Mouse (Mus musculus): ENCODE data around the gene Bicc1. TPM values are rescaled to one million over a fixed set of nuclear protein-coding genes. Genes with fewer than 3 reads are reported as not detected.
"Not testable (repeated sequence)": the region's sequence is repeated elsewhere in the genome, so short reads cannot be mapped to it uniquely, and the experiment has no call there.

Gene Bicc1
- polyA plus RNA-seq, 1 experiment from 2014 or later, result 19.2 TPM

DNA sequence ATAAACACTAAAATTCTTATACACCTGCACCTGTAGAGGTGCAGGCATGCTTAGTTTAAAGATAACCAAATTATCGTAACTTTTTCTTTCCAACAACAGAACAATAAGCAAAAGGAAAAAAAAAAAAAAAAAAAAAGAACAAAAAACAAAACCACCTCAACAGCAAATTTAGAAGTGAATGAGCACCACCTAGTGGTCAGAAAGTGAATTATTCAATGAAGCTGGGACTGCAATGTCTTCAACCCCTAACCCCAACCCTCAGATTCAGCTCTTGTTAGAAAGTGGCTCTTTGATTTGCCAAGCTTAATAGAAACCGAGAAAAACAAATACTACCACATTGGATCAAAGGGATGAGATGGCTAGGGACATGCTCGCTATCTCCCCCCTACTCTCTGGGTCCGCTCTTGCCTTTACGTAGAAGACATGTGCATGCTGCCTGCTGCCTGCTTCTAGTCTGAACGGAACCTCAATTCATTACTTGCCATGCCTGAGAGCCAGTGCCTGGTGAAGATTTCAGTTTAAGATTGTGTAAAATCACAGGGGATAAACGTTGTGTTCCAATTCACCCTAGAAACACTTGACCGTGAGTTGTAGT lies 195.8 kb downstream of the Bicc1 start:
- Histone ChIP-seq H3K4me3 (no peak overlapping the region), H3K9ac (no peak overlapping the region), H3K4me2 (no peak overlapping the region), H3K9me3 (replicated peaks) (no peaks in the 10 kb centered on the region), H3K27me3 (no peaks in the 10 kb centered on the region), H3K27ac (no peak overlapping the region), H3K4me1 (replicated peaks) (peaks cover 2% of the 10 kb centered on the region), H3K36me3 (no peaks in the 10 kb centered on the region)
- no peak for ATAC-seq (replicated peaks; ENCODE audit: insufficient number of reproducible peaks, insufficient read depth, low FRiP score, low read depth)
- 51% methylated on average over 8 of the region's 8 CpGs for WGBS

DNA sequence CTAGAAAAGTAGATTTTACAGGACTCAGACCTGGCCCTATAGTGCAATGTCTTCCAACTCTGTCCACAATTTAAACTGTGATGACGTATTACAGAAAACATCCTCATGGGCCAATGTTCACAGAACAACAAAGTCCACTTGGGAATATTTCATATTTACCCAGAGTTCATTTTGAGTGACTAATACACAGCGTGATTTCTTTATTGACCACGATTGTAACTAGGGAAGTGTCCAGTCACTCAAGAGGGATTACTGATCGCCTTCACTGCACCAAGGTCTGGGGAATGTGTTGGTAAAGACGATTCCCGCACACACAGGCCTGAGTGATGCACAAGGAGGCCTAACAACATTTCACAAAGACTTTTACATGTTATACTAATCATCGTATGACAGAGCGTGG lies 197.9 kb downstream of the Bicc1 start:
- no peak overlapping the region for H3K9ac ChIP-seq
- no peak for ATAC-seq (replicated peaks; ENCODE audit: insufficient number of reproducible peaks, insufficient read depth, low FRiP score, low read depth)
- H3K4me1 ChIP-seq (replicated peaks), result no peaks in the 10 kb centered on the region
- H3K27me3 ChIP-seq, result no peaks in the 10 kb centered on the region
- no peaks in the 10 kb centered on the region for H3K9me3 ChIP-seq (replicated peaks)
- H3K36me3 ChIP-seq, result no peaks in the 10 kb centered on the region
- H3K4me2 ChIP-seq, result no peak overlapping the region
- no peak overlapping the region for H3K4me3 ChIP-seq
- H3K27ac ChIP-seq, result no peak overlapping the region
- 83% methylated on average over 8 of the region's 8 CpGs for WGBS

DNA sequence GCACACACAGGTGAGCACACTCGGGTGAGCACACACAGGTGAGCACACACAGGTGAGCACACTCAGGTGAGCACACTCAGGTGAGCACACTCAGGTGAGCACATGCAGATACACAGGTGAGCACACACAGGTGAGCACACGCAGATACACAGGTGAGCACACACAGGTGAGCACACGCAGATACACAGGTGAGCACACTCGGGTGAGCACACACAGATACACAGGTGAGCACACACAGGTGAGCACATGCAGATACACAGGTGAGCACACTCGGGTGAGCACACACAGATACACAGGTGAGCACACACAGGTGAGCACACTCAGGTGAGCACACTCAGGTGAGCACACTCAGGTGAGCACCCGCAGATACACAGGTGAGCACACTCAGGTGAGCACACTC lies 199.1 kb downstream of the Bicc1 start:
- H3K4me3 ChIP-seq, result not testable (repeated sequence)

DNA sequence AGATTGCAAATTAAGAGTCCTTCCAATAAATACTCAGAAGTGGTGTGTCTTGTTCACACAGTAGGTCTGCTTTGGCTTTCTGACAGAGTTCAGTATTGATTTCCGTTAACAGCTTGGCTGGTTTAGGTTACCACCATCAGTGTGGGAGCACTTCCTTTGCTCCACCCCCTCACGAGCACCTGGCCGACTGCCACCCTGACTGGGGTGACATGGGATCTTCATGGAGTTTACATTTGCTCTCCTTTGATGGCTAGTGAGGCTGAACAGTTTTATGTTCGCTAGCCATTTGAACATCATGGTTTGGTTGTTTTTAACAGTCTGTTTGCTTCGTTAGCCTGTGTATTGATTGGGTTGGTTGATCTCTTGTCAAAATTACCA lies 206.7 kb downstream of the Bicc1 start:
- Histone ChIP-seq H3K4me1 (replicated peaks) (0 out of 2 replicates have a peak, but pooled peaks cover 4% of the 10 kb centered on the region), H3K27me3 (no peaks in the 10 kb centered on the region), H3K9ac (no peak overlapping the region), H3K9me3 (replicated peaks) (no peaks in the 10 kb centered on the region), H3K4me2 (no peak overlapping the region), H3K36me3 (peaks cover 7% of the 10 kb centered on the region), H3K27ac (no peak overlapping the region), H3K4me3 (no peak overlapping the region)
- 75% methylated on average over 5 of the region's 5 CpGs for WGBS
- no peak for ATAC-seq (replicated peaks; ENCODE audit: insufficient number of reproducible peaks, insufficient read depth, low FRiP score, low read depth)

More for the DNA sequence above, 199.1 kb downstream of the Bicc1 start:
- not testable (repeated sequence) for H3K4me1 ChIP-seq (replicated peaks); H3K4me2 ChIP-seq; H3K27me3 ChIP-seq; H3K9me3 ChIP-seq (replicated peaks); H3K27ac ChIP-seq; H3K9ac ChIP-seq; ATAC-seq (replicated peaks; ENCODE audit: insufficient number of reproducible peaks, insufficient read depth, low FRiP score, low read depth); H3K36me3 ChIP-seq
- 88% methylated on average over 6 of the region's 6 CpGs for WGBS

DNA sequence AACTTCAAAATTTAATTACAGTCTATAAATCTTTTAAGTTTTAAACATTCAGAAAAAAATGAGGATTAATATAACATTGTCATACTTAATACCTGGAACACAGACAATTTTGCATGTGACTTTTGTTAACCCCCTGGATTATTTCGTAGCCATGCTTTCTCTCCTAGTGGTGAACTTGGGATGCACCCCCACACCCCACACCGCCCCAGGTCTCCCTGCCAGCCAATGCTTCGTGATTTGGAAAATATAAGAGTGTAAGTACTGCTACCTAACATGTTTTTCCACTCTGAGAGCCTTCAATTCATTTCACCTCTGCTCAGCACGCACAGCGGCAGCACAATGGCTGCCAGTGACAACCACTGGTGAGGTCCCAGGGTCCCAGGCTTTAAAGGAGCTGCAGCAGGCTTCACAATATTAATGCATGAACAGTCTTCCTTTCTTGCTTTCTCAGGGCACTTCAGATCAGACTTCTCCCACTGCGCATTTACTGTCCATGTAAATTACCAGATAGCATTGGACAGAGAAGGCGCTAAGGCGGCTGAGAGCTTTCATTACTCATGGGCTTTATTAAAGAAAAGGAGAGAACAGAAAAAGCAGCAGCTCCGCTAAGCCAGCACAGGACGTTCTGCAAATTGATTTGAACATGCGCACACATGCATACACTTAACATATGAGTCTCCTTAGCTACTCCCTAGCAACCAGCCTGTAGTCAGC lies 207.3 kb downstream of the Bicc1 start:
- H3K4me2 ChIP-seq, result no peak overlapping the region
- H3K27ac ChIP-seq, result no peak overlapping the region
- WGBS, result 77% methylated on average over 11 of the region's 11 CpGs
- no peak overlapping the region for H3K4me3 ChIP-seq
- no peak for ATAC-seq (replicated peaks; ENCODE audit: insufficient number of reproducible peaks, insufficient read depth, low FRiP score, low read depth)
- no peaks in the 10 kb centered on the region for H3K27me3 ChIP-seq
- H3K36me3 ChIP-seq, result peaks cover 9% of the 10 kb centered on the region
- 0 out of 2 replicates have a peak, but pooled peaks cover 4% of the 10 kb centered on the region for H3K4me1 ChIP-seq (replicated peaks)
- H3K9me3 ChIP-seq (replicated peaks), result no peaks in the 10 kb centered on the region
- no peak overlapping the region for H3K9ac ChIP-seq

DNA sequence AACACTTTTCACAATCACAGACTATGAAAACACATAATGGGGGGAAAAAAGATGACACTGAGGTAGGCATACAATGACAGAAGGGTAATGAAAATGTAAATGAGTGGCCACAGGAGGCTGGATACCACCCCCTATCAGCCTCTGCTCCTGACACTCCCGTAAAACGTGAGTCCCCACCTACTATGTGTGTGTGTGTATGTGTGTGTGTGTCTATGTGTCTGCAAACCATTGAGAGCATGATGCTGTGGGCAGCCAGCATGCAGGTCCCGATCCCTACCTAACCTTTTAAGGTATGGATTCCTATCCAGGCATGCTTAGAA lies 209.4 kb downstream of the Bicc1 start:
- H3K4me2 ChIP-seq, result no peak overlapping the region
- H3K9me3 ChIP-seq (replicated peaks), result no peaks in the 10 kb centered on the region
- ATAC-seq (replicated peaks; ENCODE audit: insufficient number of reproducible peaks, insufficient read depth, low FRiP score, low read depth), result no peak
- H3K9ac ChIP-seq, result no peak overlapping the region
- H3K36me3 ChIP-seq, result 0 out of 2 replicates have a peak, but pooled peaks cover 5% of the 10 kb centered on the region
- H3K27me3 ChIP-seq, result no peaks in the 10 kb centered on the region
- no peak overlapping the region for H3K4me3 ChIP-seq
- WGBS, result 57% methylated on average over 3 of the region's 3 CpGs
- 0 out of 2 replicates have a peak, but pooled peaks cover 4% of the 10 kb centered on the region for H3K4me1 ChIP-seq (replicated peaks)
- no peak overlapping the region for H3K27ac ChIP-seq

DNA sequence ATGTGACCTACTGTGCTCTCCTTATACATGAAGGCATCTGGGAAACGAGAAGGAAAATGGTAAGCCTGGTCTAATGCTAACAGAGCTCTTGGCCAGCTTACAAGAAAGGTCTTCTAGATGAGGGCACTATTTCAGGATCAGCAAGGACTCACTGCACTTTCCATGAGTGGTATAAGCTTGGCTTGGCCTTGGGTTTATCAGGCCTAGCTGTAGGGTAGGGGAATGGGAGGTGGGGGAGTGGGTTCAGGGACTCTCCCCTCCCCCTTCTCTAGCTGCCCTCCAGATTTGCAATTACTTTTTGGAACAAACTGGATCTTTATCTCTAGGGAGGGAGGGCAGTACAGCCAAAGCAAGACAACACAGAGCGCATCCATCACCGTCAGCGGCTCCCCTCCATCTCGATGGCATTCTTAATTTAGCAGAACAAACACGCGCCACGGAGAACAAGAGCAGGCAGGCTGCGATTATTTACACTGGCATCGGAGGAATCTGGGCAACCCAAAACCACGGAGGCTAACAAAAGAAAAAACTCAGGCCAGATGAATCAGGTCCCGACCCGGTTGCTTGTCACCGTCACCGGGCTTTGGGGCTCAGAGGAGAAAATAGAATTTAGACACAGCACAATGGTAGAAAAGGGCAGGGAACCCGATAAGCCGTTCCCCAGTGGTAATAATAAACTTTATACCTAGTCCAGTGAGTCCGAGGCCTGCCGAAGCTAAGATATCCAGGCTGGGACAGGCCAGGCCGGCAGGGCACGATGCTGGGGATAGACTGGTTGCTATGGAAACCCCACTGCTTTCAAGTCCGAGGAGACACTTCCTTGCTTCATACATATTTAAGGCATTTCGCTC lies 210.0 kb downstream of the Bicc1 start:
- no peak overlapping the region for H3K27ac ChIP-seq
- 0 out of 2 replicates have a peak, but pooled peaks cover 4% of the 10 kb centered on the region for H3K4me1 ChIP-seq (replicated peaks)
- no peak overlapping the region for H3K9ac ChIP-seq
- peak; percentile 54; the same call in 1 of the 2 replicates for ATAC-seq (replicated peaks; ENCODE audit: insufficient number of reproducible peaks, insufficient read depth, low FRiP score, low read depth)
- no peaks in the 10 kb centered on the region for H3K9me3 ChIP-seq (replicated peaks)
- WGBS, result 31% methylated on average over 23 of the region's 23 CpGs
- no peaks in the 10 kb centered on the region for H3K27me3 ChIP-seq
- 0 out of 2 replicates have a peak, but pooled peaks cover 8% of the 10 kb centered on the region for H3K36me3 ChIP-seq
- H3K4me3 ChIP-seq, result no peak overlapping the region
- H3K4me2 ChIP-seq, result no peak overlapping the region

DNA sequence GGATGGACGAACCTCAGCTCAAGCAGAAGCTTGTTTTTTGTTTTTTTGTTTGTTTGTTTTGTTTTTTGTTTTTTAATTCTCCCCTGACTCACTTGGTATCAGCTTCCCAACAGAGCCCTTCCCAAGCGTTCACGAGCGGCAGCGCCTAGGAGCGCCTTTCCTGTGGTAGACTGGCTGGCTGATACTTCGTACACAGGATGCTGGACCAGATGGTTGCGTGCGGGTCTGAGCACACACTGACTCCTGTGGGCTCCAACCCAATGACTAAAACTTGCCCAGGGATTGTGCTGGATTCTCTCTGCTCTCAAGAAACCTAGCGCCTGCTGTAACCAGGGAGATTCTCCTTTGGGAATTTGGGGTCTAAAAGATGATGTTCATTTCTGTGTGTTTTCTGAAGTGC lies 211.2 kb downstream of the Bicc1 start:
- 0 out of 2 replicates have a peak, but pooled peaks cover 4% of the 10 kb centered on the region for H3K4me1 ChIP-seq (replicated peaks)
- ATAC-seq (replicated peaks; ENCODE audit: insufficient number of reproducible peaks, insufficient read depth, low FRiP score, low read depth), result no peak
- peaks cover 14% of the 10 kb centered on the region; the same call in 1 of the 2 replicates for H3K36me3 ChIP-seq
- no peaks in the 10 kb centered on the region for H3K27me3 ChIP-seq
- no peak overlapping the region for H3K4me2 ChIP-seq
- H3K9ac ChIP-seq, result no peak overlapping the region
- H3K9me3 ChIP-seq (replicated peaks), result no peaks in the 10 kb centered on the region
- WGBS, result 90% methylated on average over 10 of the region's 10 CpGs
- no peak overlapping the region for H3K4me3 ChIP-seq
- H3K27ac ChIP-seq, result no peak overlapping the region

DNA sequence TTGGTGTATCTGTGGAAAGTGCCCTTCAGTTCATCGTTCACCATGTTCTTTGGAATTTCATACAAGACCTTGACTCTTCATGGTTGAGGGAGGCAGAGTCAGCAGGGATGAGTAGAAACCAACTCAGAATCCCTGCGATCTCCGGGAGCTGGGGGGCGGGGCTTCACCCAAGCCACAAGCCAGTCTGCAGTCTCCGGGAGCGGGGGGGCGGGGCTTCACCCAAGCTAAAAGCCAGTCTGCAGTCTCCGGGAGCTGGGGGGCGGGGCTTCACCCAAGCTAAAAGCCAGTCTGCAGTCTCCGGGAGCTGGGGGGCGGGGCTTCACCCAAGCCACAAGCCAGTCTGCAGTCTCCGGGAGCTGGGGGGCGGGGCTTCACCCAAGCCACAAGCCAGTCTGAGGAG lies 213.4 kb downstream of the Bicc1 start:
- H3K4me1 ChIP-seq (replicated peaks), result peaks cover 13% of the 10 kb centered on the region; the same call in 1 of the 2 replicates
- 90% methylated on average over 13 of the region's 13 CpGs for WGBS
- H3K9ac ChIP-seq; H3K27ac ChIP-seq; ATAC-seq (replicated peaks; ENCODE audit: insufficient number of reproducible peaks, insufficient read depth, low FRiP score, low read depth); H3K9me3 ChIP-seq (replicated peaks); H3K4me3 ChIP-seq; H3K4me2 ChIP-seq; H3K27me3 ChIP-seq: not testable (repeated sequence)
- peaks cover 14% of the 10 kb centered on the region; the same call in 1 of the 2 replicates for H3K36me3 ChIP-seq

DNA sequence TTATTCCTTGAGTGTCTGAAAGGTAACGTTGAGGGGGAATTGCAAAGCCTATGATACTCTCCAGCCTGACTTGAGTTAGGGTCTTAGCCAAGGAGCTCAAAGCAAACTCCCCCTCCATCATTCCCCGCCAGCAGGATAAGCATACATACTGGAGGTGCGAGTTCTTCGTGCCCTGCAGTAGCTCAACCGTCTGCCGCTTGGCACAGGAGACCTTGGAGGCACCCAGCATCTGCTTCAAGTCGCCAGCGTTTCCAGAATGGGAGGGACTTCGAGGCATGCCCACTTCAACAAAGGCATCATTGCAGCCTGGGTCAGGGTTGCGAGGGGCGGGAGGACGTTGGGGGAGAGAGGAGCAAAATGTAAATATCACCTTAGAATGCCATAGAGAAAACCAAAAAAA lies 214.4 kb downstream of the Bicc1 start:
- no peak overlapping the region for H3K4me3 ChIP-seq
- H3K4me2 ChIP-seq, result no peak overlapping the region
- no peak overlapping the region for H3K27ac ChIP-seq
- no peaks in the 10 kb centered on the region for H3K27me3 ChIP-seq
- H3K9ac ChIP-seq, result no peak overlapping the region
- H3K9me3 ChIP-seq (replicated peaks), result no peaks in the 10 kb centered on the region
- ATAC-seq (replicated peaks; ENCODE audit: insufficient number of reproducible peaks, insufficient read depth, low FRiP score, low read depth), result no peak
- H3K36me3 ChIP-seq, result peaks cover 14% of the 10 kb centered on the region; the same call in 1 of the 2 replicates
- 81% methylated on average over 12 of the region's 12 CpGs for WGBS
- H3K4me1 ChIP-seq (replicated peaks), result peaks cover 15% of the 10 kb centered on the region; the same call in 1 of the 2 replicates

DNA sequence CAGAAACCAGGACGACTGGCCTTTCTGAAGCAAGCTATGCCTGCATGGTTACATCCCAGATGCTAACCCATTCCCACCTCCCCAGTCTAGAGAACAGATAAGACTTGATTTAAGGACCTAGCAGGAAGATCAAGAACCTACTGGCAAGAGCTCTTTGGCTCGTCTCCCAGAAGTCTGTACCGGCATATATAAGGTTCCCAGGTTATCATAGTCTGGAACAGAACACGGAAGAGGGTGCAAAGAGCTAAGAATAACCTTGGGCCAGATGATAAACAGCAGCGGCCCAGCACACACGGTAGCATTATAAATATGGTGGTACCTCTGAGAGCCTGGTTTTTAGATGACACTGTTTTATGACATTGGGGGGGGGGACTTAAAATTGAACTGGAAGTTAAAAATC lies 217.9 kb downstream of the Bicc1 start:
- Histone ChIP-seq H3K27me3 (no peaks in the 10 kb centered on the region), H3K36me3 (peaks cover 17% of the 10 kb centered on the region), H3K4me1 (replicated peaks) (peaks cover 17% of the 10 kb centered on the region), H3K4me3 (no peak overlapping the region), H3K9ac (no peak overlapping the region), H3K4me2 (no peak overlapping the region), H3K27ac (peak overlapping the region; percentile 37), H3K9me3 (replicated peaks) (no peaks in the 10 kb centered on the region)
- ATAC-seq (replicated peaks; ENCODE audit: insufficient number of reproducible peaks, insufficient read depth, low FRiP score, low read depth), result no peak
- 23% methylated on average over 6 of the region's 6 CpGs for WGBS
